Mouse (Mus musculus): Measurements from ENCODE around the gene Rnf5. TPM values are rescaled to one million over a fixed set of nuclear protein-coding genes. Genes with fewer than 3 reads are reported as not detected.

Gene Rnf5
- polyA plus RNA-seq, 1 experiment: 130 TPM

- Histone ChIP-seq H3K4me1 (ENCODE audit: control insufficient read depth, insufficient read depth, low read length) (no peaks in the 10 kb centered on the region), H3K4me3 (ENCODE audit: insufficient read depth, low read length) (peak within 1 kb of the TSS; percentile 17; the same call in 1 of the 2 replicates), H3K27ac (ENCODE audit: insufficient read depth, low read length) (peak within 1 kb of the TSS; percentile 81)
- TF ChIP-seq CTCF (IDR thresholded peaks at IDR 0.05; ENCODE audit: extremely low read depth, insufficient read depth, low read length) (no peak), POLR2A (IDR thresholded peaks at IDR 0.05; ENCODE audit: extremely low read depth, insufficient read depth, low read length) (no peak)
Observed at GRCm38 (mm10) chr17:34564003-34564421, 39.5 kb downstream of the Rnf5 start, which contains the start of gene Notch4. TSS of gene Notch4 (plus strand) at chr17:34564268.

GRCm38 (mm10) chr17:34563354-34563753, 40.1 kb downstream of the Rnf5 start:
- H3K27ac ChIP-seq (ENCODE audit: insufficient read depth, low read length): no peak overlapping the region
- H3K4me3 ChIP-seq (ENCODE audit: insufficient read depth, low read length): no peak overlapping the region
- TF ChIP-seq CTCF (IDR thresholded peaks at IDR 0.05; ENCODE audit: extremely low read depth, insufficient read depth, low read length): no peak
- TF ChIP-seq POLR2A (IDR thresholded peaks at IDR 0.05; ENCODE audit: extremely low read depth, insufficient read depth, low read length): no peak
- H3K4me1 ChIP-seq (ENCODE audit: control insufficient read depth, insufficient read depth, low read length): no peaks in the 10 kb centered on the region

GRCm38 (mm10) chr17:34562595-34562994, 40.9 kb downstream of the Rnf5 start:
- no peaks in the 10 kb centered on the region for H3K4me1 ChIP-seq (ENCODE audit: control insufficient read depth, insufficient read depth, low read length)
- H3K27ac ChIP-seq (ENCODE audit: insufficient read depth, low read length): no peak overlapping the region
- H3K4me3 ChIP-seq (ENCODE audit: insufficient read depth, low read length): no peak overlapping the region
- TF ChIP-seq POLR2A (IDR thresholded peaks at IDR 0.05; ENCODE audit: extremely low read depth, insufficient read depth, low read length) (no peak), CTCF (IDR thresholded peaks at IDR 0.05; ENCODE audit: extremely low read depth, insufficient read depth, low read length) (no peak)

- H3K4me1 ChIP-seq (ENCODE audit: control insufficient read depth, insufficient read depth, low read length): no peaks in the 10 kb centered on the region
- no peak for TF ChIP-seq CTCF (IDR thresholded peaks at IDR 0.05; ENCODE audit: extremely low read depth, insufficient read depth, low read length)
- TF ChIP-seq POLR2A (IDR thresholded peaks at IDR 0.05; ENCODE audit: extremely low read depth, insufficient read depth, low read length): no peak
- H3K4me3 ChIP-seq (ENCODE audit: insufficient read depth, low read length): no peak overlapping the region
- H3K27ac ChIP-seq (ENCODE audit: insufficient read depth, low read length): no peak overlapping the region
Observed at GRCm38 (mm10) chr17:34561200-34561599, 42.3 kb downstream of the Rnf5 start.

GRCm38 (mm10) chr17:34560438-34560837, 43.1 kb downstream of the Rnf5 start:
- Histone ChIP-seq H3K27ac (ENCODE audit: insufficient read depth, low read length) (no peak overlapping the region), H3K4me3 (ENCODE audit: insufficient read depth, low read length) (no peak overlapping the region), H3K4me1 (ENCODE audit: control insufficient read depth, insufficient read depth, low read length) (no peaks in the 10 kb centered on the region)
- no peak for TF ChIP-seq CTCF (IDR thresholded peaks at IDR 0.05; ENCODE audit: extremely low read depth, insufficient read depth, low read length)
- no peak for TF ChIP-seq POLR2A (IDR thresholded peaks at IDR 0.05; ENCODE audit: extremely low read depth, insufficient read depth, low read length)

GRCm38 (mm10) chr17:34559895-34560294, 43.6 kb downstream of the Rnf5 start:
- no peaks in the 10 kb centered on the region for H3K4me1 ChIP-seq (ENCODE audit: control insufficient read depth, insufficient read depth, low read length)
- TF ChIP-seq POLR2A (IDR thresholded peaks at IDR 0.05; ENCODE audit: extremely low read depth, insufficient read depth, low read length) (no peak), CTCF (IDR thresholded peaks at IDR 0.05; ENCODE audit: extremely low read depth, insufficient read depth, low read length) (no peak)
- H3K27ac ChIP-seq (ENCODE audit: insufficient read depth, low read length): no peak overlapping the region
- no peak overlapping the region for H3K4me3 ChIP-seq (ENCODE audit: insufficient read depth, low read length)

GRCm38 (mm10) chr17:34559116-34559515, 44.4 kb downstream of the Rnf5 start:
- Histone ChIP-seq H3K27ac (ENCODE audit: insufficient read depth, low read length) (no peak overlapping the region), H3K4me3 (ENCODE audit: insufficient read depth, low read length) (no peak overlapping the region), H3K4me1 (ENCODE audit: control insufficient read depth, insufficient read depth, low read length) (no peaks in the 10 kb centered on the region)
- TF ChIP-seq POLR2A (IDR thresholded peaks at IDR 0.05; ENCODE audit: extremely low read depth, insufficient read depth, low read length) (no peak), CTCF (IDR thresholded peaks at IDR 0.05; ENCODE audit: extremely low read depth, insufficient read depth, low read length) (no peak)

- no peak for TF ChIP-seq POLR2A (IDR thresholded peaks at IDR 0.05; ENCODE audit: extremely low read depth, insufficient read depth, low read length)
- TF ChIP-seq CTCF (IDR thresholded peaks at IDR 0.05; ENCODE audit: extremely low read depth, insufficient read depth, low read length): no peak
Observed at GRCm38 (mm10) chr17:34557411-34557810, 46.1 kb downstream of the Rnf5 start.

GRCm38 (mm10) chr17:34556406-34556805, 47.1 kb downstream of the Rnf5 start:
- Histone ChIP-seq H3K27ac (ENCODE audit: insufficient read depth, low read length) (no peak overlapping the region), H3K4me3 (ENCODE audit: insufficient read depth, low read length) (no peak overlapping the region), H3K4me1 (ENCODE audit: control insufficient read depth, insufficient read depth, low read length) (no peaks in the 10 kb centered on the region)
- TF ChIP-seq CTCF (IDR thresholded peaks at IDR 0.05; ENCODE audit: extremely low read depth, insufficient read depth, low read length) (no peak), POLR2A (IDR thresholded peaks at IDR 0.05; ENCODE audit: extremely low read depth, insufficient read depth, low read length) (no peak)

More at GRCm38 (mm10) chr17:34557411-34557810, 46.1 kb downstream of the Rnf5 start:
- H3K4me3 ChIP-seq (ENCODE audit: insufficient read depth, low read length): no peak overlapping the region
- no peaks in the 10 kb centered on the region for H3K4me1 ChIP-seq (ENCODE audit: control insufficient read depth, insufficient read depth, low read length)
- no peak overlapping the region for H3K27ac ChIP-seq (ENCODE audit: insufficient read depth, low read length)

GRCm38 (mm10) chr17:34555483-34555882, 48.0 kb downstream of the Rnf5 start:
- H3K4me1 ChIP-seq (ENCODE audit: control insufficient read depth, insufficient read depth, low read length): no peaks in the 10 kb centered on the region
- H3K27ac ChIP-seq (ENCODE audit: insufficient read depth, low read length): no peak overlapping the region
- H3K4me3 ChIP-seq (ENCODE audit: insufficient read depth, low read length): no peak overlapping the region
- peak; percentile 91 for TF ChIP-seq CTCF (IDR thresholded peaks at IDR 0.05; ENCODE audit: extremely low read depth, insufficient read depth, low read length)
- no peak for TF ChIP-seq POLR2A (IDR thresholded peaks at IDR 0.05; ENCODE audit: extremely low read depth, insufficient read depth, low read length)

Other genes with a start within 250 kb of the Rnf5 start
- gene Btnl2, start 248.9 kb downstream of the Rnf5 start, polyA plus RNA-seq (2012; rRNA removed): not detected in 2 replicates
- 0.04 TPM in 1 of 2 replicates, not detected in the other for gene Btnl1, start 226.6 kb downstream of the Rnf5 start, polyA plus RNA-seq (2012; rRNA removed)
- gene BC051142, start 204.9 kb downstream of the Rnf5 start, polyA plus RNA-seq (2012; rRNA removed): 7.4 and 8.7 TPM in 2 replicates
- gene Btnl4, start 126.4 kb downstream of the Rnf5 start, polyA plus RNA-seq (2012; rRNA removed): not detected in 2 replicates
- gene Btnl6, start 86.3 kb downstream of the Rnf5 start, polyA plus RNA-seq (2012; rRNA removed): not detected in 2 replicates
- gene Notch4, start 39.4 kb downstream of the Rnf5 start, polyA plus RNA-seq (2012; rRNA removed): 3.4 and 3.8 TPM in 2 replicates
- gene Gpsm3, start 13.9 kb downstream of the Rnf5 start, polyA plus RNA-seq (2012; rRNA removed): 2.9 and 3.5 TPM in 2 replicates
- gene Pbx2, start 12.4 kb downstream of the Rnf5 start, polyA plus RNA-seq (2012; rRNA removed): 66.2 and 72.6 TPM in 2 replicates
- gene Ager, start 5.8 kb downstream of the Rnf5 start, polyA plus RNA-seq (2012; rRNA removed): 1.5 and 1.6 TPM in 2 replicates
- gene Agpat1, start 572 bp upstream of the Rnf5 start, polyA plus RNA-seq (2012; rRNA removed): 225 and 236 TPM in 2 replicates
- 5.3 and 6.1 TPM in 2 replicates for gene Egfl8, start 12.3 kb upstream of the Rnf5 start, polyA plus RNA-seq (2012; rRNA removed)
- 31.1 and 32.7 TPM in 2 replicates for gene Ppt2, start 24.8 kb upstream of the Rnf5 start, polyA plus RNA-seq (2012; rRNA removed)
- 160 and 165 TPM in 2 replicates for gene Prrt1, start 25.8 kb upstream of the Rnf5 start, polyA plus RNA-seq (2012; rRNA removed)
- 7.8 and 8.7 TPM in 2 replicates for gene Fkbpl, start 41.1 kb upstream of the Rnf5 start, polyA plus RNA-seq (2012; rRNA removed)
- gene Atf6b, start 43.5 kb upstream of the Rnf5 start, polyA plus RNA-seq (2012; rRNA removed): 59.6 and 64.1 TPM in 2 replicates
- 2.2 and 2.6 TPM in 2 replicates for gene Tnxb, start 66.8 kb upstream of the Rnf5 start, polyA plus RNA-seq (2012; rRNA removed)
- 10.7 and 14.8 TPM in 2 replicates for gene C4b, start 140.2 kb upstream of the Rnf5 start, polyA plus RNA-seq (2012; rRNA removed)
- gene Cyp21a1, start 200.9 kb upstream of the Rnf5 start, polyA plus RNA-seq (2012; rRNA removed): not detected in 2 replicates
- 80.0 and 80.7 TPM in 2 replicates for gene Stk19, start 233.3 kb upstream of the Rnf5 start, polyA plus RNA-seq (2012; rRNA removed)
- gene Dxo, start 233.3 kb upstream of the Rnf5 start, polyA plus RNA-seq (2012; rRNA removed): 53.1 and 55.5 TPM in 2 replicates
- 74.0 and 81.2 TPM in 2 replicates for gene Skiv2l, start 246.5 kb upstream of the Rnf5 start, polyA plus RNA-seq (2012; rRNA removed)
- gene Nelfe, start 246.7 kb upstream of the Rnf5 start, polyA plus RNA-seq (2012; rRNA removed): 56.3 and 65.8 TPM in 2 replicates